ENCODE assay signal across 8 mouse cellular contexts in genomic region chr1:95664321-95664825, GRCm38 (mm10). TPM values are rescaled to one million over a fixed set of nuclear protein-coding genes. Genes with fewer than 3 reads are reported as not detected.
DNase-seq lines count a peak whose midpoint lies in the region; ATAC-seq and TF ChIP-seq lines count a peak whose summit lies in the region.

No protein-coding gene starts in this region.

- H3K27ac ChIP-seq in kidney, embryonic 16.5 days (ENCODE audit: low read length), result no peak overlapping the region
- peak overlapping the region; percentile 47 for H3K27ac ChIP-seq in bone marrow, adult 2 months (ENCODE audit: control insufficient read depth, insufficient read depth, low read depth, low read length, poor library complexity)
- peak overlapping the region; percentile 88 for H3K27ac ChIP-seq in forebrain, postnatal 0 days (ENCODE audit: low read depth, low read length)
- no peak overlapping the region for H3K27ac ChIP-seq in liver, embryonic 15.5 days (replicated peaks)

- peak overlapping the region; percentile 60; the same call in 1 of the 2 replicates for H3K4me3 ChIP-seq in kidney, embryonic 16.5 days (ENCODE audit: low read length)
- peak overlapping the region; percentile 71 for H3K4me3 ChIP-seq in bone marrow, adult 2 months (replicated peaks; ENCODE audit: control insufficient read depth, low read depth, low read length)
- peak overlapping the region; percentile 88 for H3K4me3 ChIP-seq in forebrain, postnatal 0 days (ENCODE audit: low read depth, low read length)
- H3K4me3 ChIP-seq in liver, embryonic 15.5 days (replicated peaks), result no peak overlapping the region

- TF ChIP-seq POLR2A in bone marrow, adult 2 months (IDR thresholded peaks at IDR 0.05; ENCODE audit: borderline replicate concordance, control insufficient read depth, low read depth, low read length), result no peak

- peak overlapping the region; percentile 76 for H3K4me2 ChIP-seq in kidney, embryonic 16.5 days (replicated peaks; ENCODE audit: low read depth, low read length)
- H3K4me2 ChIP-seq in forebrain, postnatal 0 days (ENCODE audit: low read depth), result peak overlapping the region; percentile 69
- H3K4me2 ChIP-seq in liver, embryonic 15.5 days, result peak overlapping the region; percentile 18; the same call in 1 of the 2 replicates

- peaks cover 7% of the 10 kb centered on the region; the same call in 1 of the 2 replicates for H3K27me3 ChIP-seq in kidney, embryonic 16.5 days (ENCODE audit: insufficient read depth, low read length)
- H3K27me3 ChIP-seq in forebrain, postnatal 0 days (ENCODE audit: insufficient read depth, low read length), result no peaks in the 10 kb centered on the region
- peaks cover 21% of the 10 kb centered on the region for H3K27me3 ChIP-seq in liver, embryonic 15.5 days

- no peak for DNase-seq in kidney, adult 9 months
- DNase-seq in forebrain, postnatal 0 days, result peak; percentile 65
- peak; percentile 21 for DNase-seq in right cerebral cortex, postnatal 4 days
- DNase-seq in yolk sac, embryonic 10.5 days (ENCODE audit: low spot score), result no peak
- no peak for DNase-seq in kidney, adult 8-10 months

- no peak for TF ChIP-seq CTCF in bone marrow, adult 2 months (IDR thresholded peaks at IDR 0.05; ENCODE audit: control insufficient read depth, insufficient read depth, low read length)
- peak; percentile 61 for TF ChIP-seq CTCF in forebrain, postnatal 0 days (IDR thresholded peaks at IDR 0.05; ENCODE audit: low read depth)

- peaks cover 16% of the 10 kb centered on the region for H3K4me1 ChIP-seq in kidney, embryonic 16.5 days (ENCODE audit: insufficient read depth, low read length)
- no peaks in the 10 kb centered on the region; the same call in 1 of the 2 replicates for H3K4me1 ChIP-seq in bone marrow, adult 2 months (ENCODE audit: control insufficient read depth, insufficient read depth, low read length)
- peaks cover 9% of the 10 kb centered on the region; the same call in 1 of the 2 replicates for H3K4me1 ChIP-seq in forebrain, postnatal 0 days (ENCODE audit: insufficient read depth)
- H3K4me1 ChIP-seq in liver, embryonic 15.5 days (replicated peaks), result peaks cover 5% of the 10 kb centered on the region; the same call in 1 of the 2 replicates

- no peaks in the 10 kb centered on the region for H3K36me3 ChIP-seq in kidney, embryonic 16.5 days (ENCODE audit: insufficient read depth, low read length)
- no peaks in the 10 kb centered on the region for H3K36me3 ChIP-seq in forebrain, postnatal 0 days (ENCODE audit: insufficient read depth)
- H3K36me3 ChIP-seq in liver, embryonic 15.5 days (replicated peaks), result no peaks in the 10 kb centered on the region

- ATAC-seq in kidney, embryonic 16.5 days (ENCODE audit: low FRiP score, low TSS enrichment), result no peak
- peak; percentile 42 for ATAC-seq in forebrain, postnatal 0 days
- ATAC-seq in liver, embryonic 15.5 days (ENCODE audit: insufficient read depth), result no peak

- no peak overlapping the region for H3K9ac ChIP-seq in kidney, embryonic 16.5 days (replicated peaks; ENCODE audit: low read length)
- H3K9ac ChIP-seq in forebrain, postnatal 0 days, result peak overlapping the region; percentile 81
- H3K9ac ChIP-seq in liver, embryonic 15.5 days, result no peak overlapping the region

- no peaks in the 10 kb centered on the region for H3K9me3 ChIP-seq in kidney, embryonic 16.5 days (ENCODE audit: low read length)
- no peaks in the 10 kb centered on the region for H3K9me3 ChIP-seq in forebrain, postnatal 0 days (ENCODE audit: low read length)
- H3K9me3 ChIP-seq in liver, embryonic 15.5 days (replicated peaks), result no peaks in the 10 kb centered on the region

- 33% methylated on average over 4 of the region's 4 CpGs for WGBS in kidney, embryonic 16.5 days
- WGBS in bone marrow, adult 2 months, result 2% methylated on average over 4 of the region's 4 CpGs
- WGBS in forebrain, postnatal 0 days, result 23% methylated on average over 4 of the region's 4 CpGs
- WGBS in liver, embryonic 15.5 days (ENCODE audit: insufficient replicate concordance), result 12% methylated on average over 4 of the region's 4 CpGs

RNA-seq across cellular contexts. Expression of gene St8sia4, which starts 3.0 kb away (rescaled TPM):
- polyA plus RNA-seq in kidney, embryonic 16.5 days (2015; fragmentation: Nextera tagmentation; extraction: Ambion mirVana), result 2.8 and 3.5 TPM in 2 replicates
- 1.7 and 6.4 TPM in 2 replicates for polyA plus RNA-seq in bone marrow, adult 2 months (2011; ENCODE audit: insufficient read depth, insufficient read length, low replicate concordance, missing spikeins)
- 58.6 and 71.5 TPM in 2 replicates for total RNA-seq in forebrain, postnatal 0 days (2014; rRNA removed)
- 10.2 and 14.8 TPM in 2 replicates for polyA plus RNA-seq in forebrain, postnatal 0 days (2015; fragmentation: Nextera tagmentation; extraction: Ambion mirVana)
- 1.8 and 2.0 TPM in 2 replicates for polyA plus RNA-seq in liver, embryonic 15.5 days (2015; fragmentation: Nextera tagmentation; extraction: Ambion mirVana)

Comparison
In these comparisons a context has a peak if more than half of its experiments do, and no peak if none do; other contexts are left out.
1. H3K27ac ChIP-seq: peak in bone marrow, adult 2 months (single experiment) and forebrain, postnatal 0 days (single experiment); none in kidney, embryonic 16.5 days (single experiment) and liver, embryonic 15.5 days (single experiment).
2. H3K4me2 ChIP-seq: peak in every context shown above with its lines; median percentile 76 in kidney, embryonic 16.5 days; 69 in forebrain, postnatal 0 days; 18 in liver, embryonic 15.5 days.
3. DNase-seq: peak in forebrain, postnatal 0 days (single experiment) and right cerebral cortex, postnatal 4 days (single experiment); none in kidney, adult 9 months (single experiment), yolk sac, embryonic 10.5 days (single experiment) and kidney, adult 8-10 months (0 of 2).